Mouse (Mus musculus) monocyte, adult 2 months (primary cell): ENCODE data around the gene Cx3cr1.
"Not testable (repeated sequence)": the region's sequence is repeated elsewhere in the genome, so short reads cannot be mapped to it uniquely, and the experiment has no call there.

Source experiments
- DNase-seq, 2 experiments: peaks; one replicate each; pipeline ENCODE4 v3.0.0; 2022; ENCODE audit warnings: low spot score in 2 of 2, low read depth in 1 of 2

Cx3cr1 gene

GRCm38 (mm10) chr9:120069779-120070178 is at the start of gene Cx3cr1:
Gene Cx3cr1, minus strand, starts transcription at chr9:120069879.
- DNase-seq = no peak

GRCm38 (mm10) chr9:120118212-120118611 is 48.5 kb upstream of the Cx3cr1 start:
- DNase-seq = peak; percentile 28 to 34

GRCm38 (mm10) chr9:120116184-120116624 is 46.5 kb upstream of the Cx3cr1 start:
- DNase-seq = peak; percentile 14 to 23

- DNase-seq = no peak
Observed at GRCm38 (mm10) chr9:120115580-120115979, 45.9 kb upstream of the Cx3cr1 start.

- no peak for DNase-seq
Observed at GRCm38 (mm10) chr9:120114789-120115151, 45.1 kb upstream of the Cx3cr1 start.

GRCm38 (mm10) chr9:120114051-120114788 is 44.5 kb upstream of the Cx3cr1 start:
- DNase-seq = no peak

GRCm38 (mm10) chr9:120113456-120113855 is 43.8 kb upstream of the Cx3cr1 start:
- DNase-seq = no peak

- DNase-seq = no peak
Observed at GRCm38 (mm10) chr9:120112472-120112871, 42.8 kb upstream of the Cx3cr1 start.

- no peak for DNase-seq
Observed at GRCm38 (mm10) chr9:120111156-120111945, 41.7 kb upstream of the Cx3cr1 start.

- DNase-seq = peak; percentile 77 to 88
Observed at GRCm38 (mm10) chr9:120110211-120111018, 40.7 kb upstream of the Cx3cr1 start, which contains the start of gene Slc25a38. Gene Slc25a38, plus strand, starts transcription at chr9:120110374.

- not testable (repeated sequence) for DNase-seq
Observed at GRCm38 (mm10) chr9:120108953-120109352, 39.3 kb upstream of the Cx3cr1 start.

- peak in 1 of 2 experiments; percentile 8 for DNase-seq
Observed at GRCm38 (mm10) chr9:120101165-120101564, 31.5 kb upstream of the Cx3cr1 start.

GRCm38 (mm10) chr9:120099304-120099703 is 29.6 kb upstream of the Cx3cr1 start:
- DNase-seq = no peak

- peak in 1 of 2 experiments; percentile 20 for DNase-seq
Observed at GRCm38 (mm10) chr9:120098682-120099081, 29.0 kb upstream of the Cx3cr1 start.

- no peak for DNase-seq
Observed at GRCm38 (mm10) chr9:120095886-120096285, 26.2 kb upstream of the Cx3cr1 start.

GRCm38 (mm10) chr9:120093701-120094100 is 24.0 kb upstream of the Cx3cr1 start:
- DNase-seq = no peak

GRCm38 (mm10) chr9:120091696-120092238 is 22.1 kb upstream of the Cx3cr1 start, which contains the start of gene Ccr8:
Gene Ccr8, plus strand, starts transcription at chr9:120092114.
- no peak for DNase-seq

- DNase-seq = no peak
Observed at GRCm38 (mm10) chr9:120091086-120091485, 21.4 kb upstream of the Cx3cr1 start.

GRCm38 (mm10) chr9:120089125-120089524 is 19.4 kb upstream of the Cx3cr1 start:
- no peak for DNase-seq

GRCm38 (mm10) chr9:120084406-120084805 is 14.7 kb upstream of the Cx3cr1 start:
- no peak for DNase-seq
